Mouse (Mus musculus): ENCODE results near the gene Nkd1. TPM values are rescaled to one million over a fixed set of nuclear protein-coding genes. Genes with fewer than 3 reads are reported as not detected.

Nkd1 gene
- polyA plus RNA-seq, 1 experiment, result 21.9 TPM

- 65% methylated on average over 9 of the region's 9 CpGs for WGBS
These were observed 116.2 kb downstream of the Nkd1 start for GRCm38 (mm10) chr8:88637092-88638000.

GRCm38 (mm10) chr8:88638908-88639307 is 117.8 kb downstream of the Nkd1 start:
- no peak for DNase-seq (ENCODE audit: low read depth, low spot score)
- 91% methylated on average over 3 of the region's 3 CpGs for WGBS

More at GRCm38 (mm10) chr8:88637092-88638000, 116.2 kb downstream of the Nkd1 start:
- DNase-seq (ENCODE audit: low read depth, low spot score), result no peak

- 61% methylated on average over 5 of the region's 5 CpGs for WGBS
These were observed 121.8 kb downstream of the Nkd1 start for GRCm38 (mm10) chr8:88642734-88643564.

More at GRCm38 (mm10) chr8:88642734-88643564, 121.8 kb downstream of the Nkd1 start:
- no peak for DNase-seq (ENCODE audit: low read depth, low spot score)

Other genes starting within 250 kb of the Nkd1 start
- 6.7 and 13.4 TPM in 2 replicates for gene Adcy7, start 249.0 kb upstream of the Nkd1 start, polyA plus RNA-seq (2012; rRNA removed)
- 25.2 and 27.9 TPM in 2 replicates for gene Brd7, start 159.2 kb upstream of the Nkd1 start, polyA plus RNA-seq (2012; rRNA removed)
- 21.3 and 43.2 TPM in 2 replicates for gene Snx20, start 114.8 kb downstream of the Nkd1 start, polyA plus RNA-seq (2012; rRNA removed)
- 1.2 and 1.7 TPM in 2 replicates for gene Nod2, start 126.0 kb downstream of the Nkd1 start, polyA plus RNA-seq (2012; rRNA removed)
- gene Cyld, start 175.7 kb downstream of the Nkd1 start, polyA plus RNA-seq (2012; rRNA removed), result 7.7 and 10.4 TPM in 2 replicates